8 mouse cellular contexts compared by ENCODE assay signal in genomic region chr4:149098571-149098970, GRCm38 (mm10). TPM values are rescaled to one million over a fixed set of nuclear protein-coding genes. Genes with fewer than 3 reads are reported as not detected.
DNase-seq lines count a peak whose midpoint lies in the region; ATAC-seq and TF ChIP-seq lines count a peak whose summit lies in the region.

No protein-coding gene starts in this region.

- TF ChIP-seq CTCF in kidney, postnatal 0 days (IDR thresholded peaks at IDR 0.05; ENCODE audit: low read depth): no peak
- TF ChIP-seq CTCF in cortical plate, adult 2 months (IDR thresholded peaks at IDR 0.05; ENCODE audit: extremely low read depth, insufficient read depth, low read length): no peak

- no peak for TF ChIP-seq POLR2A in cortical plate, adult 2 months (IDR thresholded peaks at IDR 0.05; ENCODE audit: extremely low read depth, insufficient read depth, low read length)

- no peak for DNase-seq in kidney, postnatal 0 days (ENCODE audit: low spot score)
- DNase-seq in kidney, adult 11 months: no peak
- DNase-seq in intestine, embryonic 14.5 days (ENCODE audit: low spot score): no peak
- peak; percentile 17 for DNase-seq in neural tube, embryonic 10.5 days (ENCODE audit: extremely low spot score, low spot score)
- DNase-seq in thymus, postnatal 4 days: no peak
- no peak for DNase-seq in lung, postnatal 4 days

- H3K9ac ChIP-seq in kidney, postnatal 0 days (ENCODE audit: low read depth, low read length): peak overlapping the region; percentile 93
- peak overlapping the region; percentile 78 for H3K9ac ChIP-seq in intestine, embryonic 14.5 days (ENCODE audit: low read length)

- WGBS in kidney, postnatal 0 days: 7% methylated on average over 11 of the region's 11 CpGs
- WGBS in intestine, embryonic 14.5 days: 9% methylated on average over 11 of the region's 11 CpGs

- no peak for ATAC-seq in kidney, postnatal 0 days (replicated peaks; ENCODE audit: low FRiP score, low read depth)
- no peak for ATAC-seq in intestine, embryonic 14.5 days (replicated peaks; ENCODE audit: low FRiP score, low TSS enrichment, low read depth)
- ATAC-seq in inflammation-experienced regulatory T-cells, adult 6 months: no peak

- H3K4me1 ChIP-seq in kidney, postnatal 0 days (replicated peaks; ENCODE audit: insufficient read depth, low read length): peaks cover 7% of the 10 kb centered on the region
- H3K4me1 ChIP-seq in cortical plate, adult 2 months (ENCODE audit: control insufficient read depth, insufficient read depth, low read length): peaks cover 3% of the 10 kb centered on the region; the same call in 1 of the 2 replicates
- H3K4me1 ChIP-seq in intestine, embryonic 14.5 days (replicated peaks; ENCODE audit: control insufficient read depth, insufficient read depth, low read length): peaks cover 14% of the 10 kb centered on the region

- peak overlapping the region; percentile 99 for H3K4me3 ChIP-seq in kidney, postnatal 0 days (replicated peaks; ENCODE audit: low read depth, low read length)
- peak overlapping the region; percentile 71 for H3K4me3 ChIP-seq in cortical plate, adult 2 months (ENCODE audit: insufficient read depth, low read length)
- peak overlapping the region; percentile 92 for H3K4me3 ChIP-seq in intestine, embryonic 14.5 days (ENCODE audit: low read depth, low read length)

- H3K36me3 ChIP-seq in kidney, postnatal 0 days (ENCODE audit: insufficient read depth, low read length): no peaks in the 10 kb centered on the region
- 0 out of 2 replicates have a peak, but pooled peaks cover 4% of the 10 kb centered on the region for H3K36me3 ChIP-seq in intestine, embryonic 14.5 days (ENCODE audit: control insufficient read depth, insufficient read depth, low read length)

- no peaks in the 10 kb centered on the region for H3K27me3 ChIP-seq in kidney, postnatal 0 days (ENCODE audit: insufficient read depth, low read length)
- H3K27me3 ChIP-seq in intestine, embryonic 14.5 days (replicated peaks; ENCODE audit: control insufficient read depth, insufficient read depth, low read length): no peaks in the 10 kb centered on the region

- no peak overlapping the region for H3K27ac ChIP-seq in kidney, postnatal 0 days
- no peak overlapping the region for H3K27ac ChIP-seq in cortical plate, adult 2 months (ENCODE audit: insufficient read depth, low read length)
- no peak overlapping the region for H3K27ac ChIP-seq in intestine, embryonic 14.5 days (ENCODE audit: low read depth)

- peak overlapping the region; percentile 93 for H3K4me2 ChIP-seq in kidney, postnatal 0 days (ENCODE audit: low read length)
- peak overlapping the region; percentile 98 for H3K4me2 ChIP-seq in intestine, embryonic 14.5 days (ENCODE audit: low read length)

- H3K9me3 ChIP-seq in kidney, postnatal 0 days (replicated peaks; ENCODE audit: low read length): no peaks in the 10 kb centered on the region
- no peaks in the 10 kb centered on the region for H3K9me3 ChIP-seq in intestine, embryonic 14.5 days (ENCODE audit: control insufficient read depth, low read length)

RNA-seq across cellular contexts. Expression of gene Pex14, which starts 1.1 kb away (rescaled TPM):
- 55.6 and 61.6 TPM in 2 replicates for polyA plus RNA-seq in kidney, postnatal 0 days (2015; fragmentation: Nextera tagmentation; extraction: Ambion mirVana)
- polyA plus RNA-seq in cortical plate, adult 2 months (2012; rRNA removed): 41.1 and 42.4 TPM in 2 replicates
- 43.9 and 46.0 TPM in 2 replicates for polyA plus RNA-seq in intestine, embryonic 14.5 days (2014; fragmentation: Nextera tagmentation; extraction: Ambion mirVana)
- 10 to 100 TPM; 13.0 to 18.4 (median 14.2) TPM for polyA plus RNA-seq in inflammation-experienced regulatory T-cells, adult 6 months (2017; shearing (Covaris generic))

RNA-seq across cellular contexts. Expression of gene Dffa, which starts 5.4 kb away (rescaled TPM):
- 30.3 and 32.9 TPM in 2 replicates for polyA plus RNA-seq in kidney, postnatal 0 days (2015; fragmentation: Nextera tagmentation; extraction: Ambion mirVana)
- polyA plus RNA-seq in cortical plate, adult 2 months (2012; rRNA removed): 49.3 and 52.8 TPM in 2 replicates
- 37.4 and 39.8 TPM in 2 replicates for polyA plus RNA-seq in intestine, embryonic 14.5 days (2014; fragmentation: Nextera tagmentation; extraction: Ambion mirVana)
- 10 to 100 TPM; 24.4 to 29.2 (median 26.3) TPM for polyA plus RNA-seq in inflammation-experienced regulatory T-cells, adult 6 months (2017; shearing (Covaris generic))

RNA-seq across cellular contexts. Expression of gene Cort, which starts 28.0 kb away (rescaled TPM):
- polyA plus RNA-seq in kidney, postnatal 0 days (2015; fragmentation: Nextera tagmentation; extraction: Ambion mirVana): 0.18 TPM in 1 of 2 replicates, not detected in the other
- polyA plus RNA-seq in cortical plate, adult 2 months (2012; rRNA removed): 10.2 and 10.6 TPM in 2 replicates
- 0.38 TPM in 1 of 2 replicates, not detected in the other for polyA plus RNA-seq in intestine, embryonic 14.5 days (2014; fragmentation: Nextera tagmentation; extraction: Ambion mirVana)
- polyA plus RNA-seq in inflammation-experienced regulatory T-cells, adult 6 months (2017; shearing (Covaris generic)): under 1 TPM in 1 of 3 experiments, not detected in 2; 0.73 TPM

RNA-seq across cellular contexts. Expression of gene Cenps, which starts 38.9 kb away (rescaled TPM):
- polyA plus RNA-seq in kidney, postnatal 0 days (2015; fragmentation: Nextera tagmentation; extraction: Ambion mirVana): 25.3 and 28.3 TPM in 2 replicates
- 5.4 and 6.0 TPM in 2 replicates for polyA plus RNA-seq in cortical plate, adult 2 months (2012; rRNA removed)
- polyA plus RNA-seq in intestine, embryonic 14.5 days (2014; fragmentation: Nextera tagmentation; extraction: Ambion mirVana): 30.1 and 33.8 TPM in 2 replicates
- polyA plus RNA-seq in inflammation-experienced regulatory T-cells, adult 6 months (2017; shearing (Covaris generic)): 10 to 100 TPM in 1 of 3 experiments, 1 to 10 TPM in 2; 3.7 to 34.5 (median 6.7) TPM
